Mouse (Mus musculus) heart, adult 11 months (tissue): ENCODE data around the gene Astn1.

Source experiments
- DNase-seq: peaks from one replicate; pipeline ENCODE4 v3.0.0; 2022

The Astn1 gene

DNA sequence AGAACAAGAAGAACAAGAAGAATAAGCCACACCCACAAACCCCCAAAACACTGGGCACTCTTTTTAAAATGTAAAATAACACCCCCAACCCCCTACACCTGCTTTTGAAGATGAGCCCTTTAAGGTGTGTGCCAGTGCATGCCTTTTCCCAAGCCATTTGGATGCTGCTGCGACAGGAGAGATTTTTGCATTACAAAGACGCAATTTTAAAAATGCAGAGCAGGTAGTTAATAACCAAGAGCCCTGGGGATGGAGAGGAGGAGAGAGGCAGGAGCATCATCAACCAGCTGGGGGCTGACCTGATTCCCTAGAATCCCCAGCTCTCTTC lies at the start of gene Astn1:
Astn1 (plus strand) TSS at position 310 of the 328 bp plus-strand sequence.
- no peak for DNase-seq

GRCm38 (mm10) chr1:158323325-158323724 lies 38.7 kb upstream of the Astn1 start:
- peak; percentile 86 for DNase-seq

DNA sequence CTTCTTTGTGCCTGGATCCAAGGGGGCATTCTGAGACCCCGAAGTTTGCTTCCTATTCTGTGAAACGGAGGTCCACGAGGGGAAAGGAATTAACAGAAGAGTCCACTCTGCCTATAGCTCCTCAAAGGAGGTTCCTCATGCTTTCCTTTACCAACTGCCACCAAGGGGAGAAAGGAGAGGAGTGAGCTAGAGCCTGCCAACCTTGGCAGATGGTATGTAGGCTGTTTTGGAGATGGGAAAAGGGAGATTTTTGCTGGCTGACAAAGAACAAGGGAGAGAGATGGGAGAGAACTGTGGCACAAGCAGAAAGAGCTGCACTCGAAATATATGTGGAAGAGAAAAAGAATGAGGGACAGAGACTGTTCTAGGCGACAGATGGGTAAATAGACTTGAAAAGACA lies 33.9 kb upstream of the Astn1 start:
- peak; percentile 30 for DNase-seq

- DNase-seq = peak; percentile 53
Observed at GRCm38 (mm10) chr1:158328839-158329238, 33.2 kb upstream of the Astn1 start.

DNA sequence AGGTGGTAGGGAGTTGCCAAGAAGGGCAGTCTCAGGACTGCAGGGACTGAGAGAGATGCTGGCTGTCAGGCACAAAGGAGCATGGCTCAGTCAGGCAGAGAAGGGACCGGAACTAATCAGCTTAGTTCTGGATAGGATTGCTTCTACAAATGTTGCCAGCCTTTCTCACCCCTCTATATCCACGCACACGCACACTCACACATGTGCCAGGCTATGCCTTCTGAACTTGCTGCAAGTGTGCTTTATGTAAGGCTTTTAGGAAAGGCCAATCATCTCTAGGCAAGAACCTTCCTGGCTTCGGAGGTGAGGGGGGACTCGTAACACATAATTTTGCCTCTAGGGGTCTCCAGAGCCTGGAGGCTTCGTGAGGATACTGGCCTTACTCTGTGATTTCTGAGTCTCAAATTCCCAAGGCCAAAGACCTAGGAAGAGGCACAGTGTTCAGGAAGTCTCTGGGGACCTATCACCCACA lies 18.8 kb upstream of the Astn1 start:
- no peak for DNase-seq

DNA sequence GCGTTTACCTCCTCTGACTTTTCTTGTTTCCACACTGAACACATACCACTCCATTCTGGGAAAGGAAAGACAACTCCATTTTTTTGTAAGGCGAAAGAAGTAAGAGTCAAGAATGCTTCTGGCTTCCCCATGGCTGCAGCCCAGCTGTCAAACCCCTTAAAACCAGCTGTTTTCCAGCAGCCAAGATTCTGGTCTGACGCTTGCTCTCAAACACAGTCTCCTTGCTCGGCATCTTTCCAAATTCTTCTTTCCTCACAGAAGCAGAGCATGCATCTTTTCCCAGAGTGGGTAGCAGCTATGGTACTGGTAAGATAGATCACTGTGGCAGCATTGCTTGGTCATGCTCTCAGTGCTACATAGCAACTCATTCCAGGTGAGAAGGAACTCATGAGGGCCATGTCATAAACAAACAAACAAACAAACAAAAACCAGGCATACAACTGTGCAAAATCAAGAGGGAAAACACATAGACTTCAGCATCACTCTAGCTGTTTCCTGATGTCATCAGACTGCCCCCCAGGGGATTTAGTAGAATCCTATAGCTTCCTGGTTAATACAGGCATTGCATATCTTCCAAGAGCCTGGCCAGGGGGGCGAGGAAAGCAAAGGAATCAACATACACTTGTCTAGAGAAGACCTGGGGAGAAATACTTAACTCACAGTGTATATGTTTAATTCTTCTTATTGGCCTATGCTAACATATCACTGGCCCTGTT lies 8.3 kb upstream of the Astn1 start:
- DNase-seq = no peak

GRCm38 (mm10) chr1:158355177-158356050 lies 6.7 kb upstream of the Astn1 start:
- DNase-seq = no peak

GRCm38 (mm10) chr1:158356051-158356461 lies 6.0 kb upstream of the Astn1 start, which contains the start of gene Brinp2:
TSS of gene Brinp2 (minus strand) at chr1:158356326.
- peak; percentile 98 for DNase-seq

DNA sequence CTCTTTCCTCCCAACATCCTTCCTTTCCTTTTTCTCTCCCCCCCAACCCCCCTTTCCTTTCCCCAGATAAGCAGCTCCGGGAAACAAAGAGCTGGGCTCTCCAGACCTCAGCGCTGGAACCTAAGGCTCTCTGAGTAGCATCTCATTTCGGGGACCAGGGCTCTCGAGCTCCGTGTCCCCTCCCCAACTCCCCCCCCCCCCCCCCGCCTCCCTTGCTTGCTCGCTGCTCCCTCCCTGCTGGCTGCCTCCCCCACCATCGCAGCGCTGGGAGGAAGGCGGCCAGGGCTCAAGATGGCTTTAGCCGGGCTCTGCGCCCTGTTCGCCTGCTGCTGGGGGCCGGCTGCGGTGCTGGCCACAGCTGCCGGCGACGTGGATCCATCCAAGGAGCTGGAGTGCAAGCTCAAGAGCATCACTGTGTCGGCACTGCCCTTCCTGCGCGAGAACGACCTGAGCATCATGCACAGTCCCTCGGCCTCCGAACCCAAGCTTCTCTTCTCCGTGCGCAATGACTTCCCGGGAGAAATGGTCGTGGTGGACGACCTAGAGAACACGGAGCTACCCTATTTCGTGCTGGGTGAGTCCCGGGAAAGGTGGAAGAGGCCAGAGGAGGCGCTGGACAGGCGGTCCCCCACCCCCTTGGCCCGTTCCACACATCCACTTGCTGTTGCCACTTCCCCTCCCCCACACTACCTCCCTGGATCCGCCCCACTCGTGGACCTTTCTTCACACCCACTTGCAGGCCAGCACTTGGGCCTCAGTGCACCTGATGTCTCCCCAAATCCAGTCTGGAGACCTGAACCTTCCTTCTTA lies 424 bp downstream of the Astn1 start:
- DNase-seq = no peak

DNA sequence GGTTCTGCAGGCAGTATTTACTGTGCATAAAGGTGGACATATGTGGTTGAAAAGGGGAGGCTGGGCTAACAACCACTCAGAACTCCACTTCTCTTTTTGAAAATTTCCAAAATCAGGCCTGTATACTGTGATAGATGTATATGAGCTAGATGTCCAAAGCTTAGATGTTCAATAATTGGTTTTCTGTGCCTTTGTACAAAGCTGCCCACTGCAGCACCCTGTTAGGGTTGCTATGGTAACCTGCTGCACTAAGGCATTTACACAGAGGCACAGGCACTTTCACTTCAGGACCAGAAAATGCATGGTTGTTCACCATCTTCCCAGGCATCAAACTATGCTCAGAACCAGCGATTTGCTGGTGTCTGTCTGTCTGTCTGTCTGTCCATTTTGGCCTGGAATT lies 2.4 kb downstream of the Astn1 start:
- DNase-seq = no peak

DNA sequence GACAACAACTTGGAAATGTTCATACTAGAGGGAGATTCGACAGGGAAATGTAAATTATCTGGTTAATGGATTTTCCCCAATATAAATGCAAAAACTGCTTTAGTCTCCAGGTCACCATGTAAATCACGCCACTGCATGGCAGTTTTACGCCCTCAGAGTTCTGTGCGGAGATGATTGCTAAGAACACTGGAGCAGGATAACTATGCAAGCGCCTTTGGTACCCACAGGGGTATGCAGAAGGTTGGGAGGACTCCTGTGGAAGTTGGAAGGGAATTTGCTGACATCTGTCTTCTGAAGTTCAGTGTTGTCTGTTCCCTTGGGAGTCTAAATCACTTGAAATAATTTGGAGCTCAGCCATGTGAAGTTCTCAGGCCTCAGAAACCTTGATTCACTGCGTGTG lies 20.2 kb downstream of the Astn1 start:
- no peak for DNase-seq

DNA sequence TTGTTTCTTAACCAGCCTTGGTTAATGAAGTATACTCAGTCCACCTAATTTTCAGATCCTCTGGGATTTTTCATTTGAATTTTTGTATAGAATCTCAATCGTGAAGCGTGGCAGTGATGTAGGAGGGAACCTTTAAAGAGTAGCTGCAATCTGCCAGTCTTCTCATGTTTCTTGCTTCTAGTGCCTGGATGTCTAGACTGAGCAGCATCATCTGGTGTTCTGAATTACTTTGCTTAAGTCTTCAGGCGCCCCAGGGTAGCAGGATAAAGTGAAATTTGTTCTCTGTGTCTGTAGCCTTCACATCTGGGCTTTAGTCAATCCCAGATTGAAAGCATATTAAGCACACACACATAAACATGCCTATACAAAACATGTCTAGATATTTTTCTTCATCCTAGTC lies 21.1 kb downstream of the Astn1 start:
- DNase-seq = no peak

DNA sequence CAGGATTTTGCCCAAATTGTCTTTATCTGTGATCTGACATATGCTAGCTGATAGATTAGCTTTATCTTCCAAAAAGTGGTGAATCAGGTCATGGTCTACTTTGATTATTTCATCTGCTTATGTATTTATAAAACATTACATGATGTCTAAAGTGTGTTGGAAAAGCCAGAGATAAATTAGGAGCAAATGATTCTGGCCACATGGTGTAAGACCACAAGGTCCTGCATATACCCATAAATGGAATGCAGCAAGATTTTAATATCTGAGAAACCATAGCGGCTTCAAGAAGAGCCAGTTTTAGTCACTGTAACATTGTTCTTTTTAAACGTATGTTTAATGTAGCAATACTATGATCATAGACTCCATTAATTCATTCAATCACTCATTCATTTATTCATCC lies 23.2 kb downstream of the Astn1 start:
- DNase-seq = no peak

DNA sequence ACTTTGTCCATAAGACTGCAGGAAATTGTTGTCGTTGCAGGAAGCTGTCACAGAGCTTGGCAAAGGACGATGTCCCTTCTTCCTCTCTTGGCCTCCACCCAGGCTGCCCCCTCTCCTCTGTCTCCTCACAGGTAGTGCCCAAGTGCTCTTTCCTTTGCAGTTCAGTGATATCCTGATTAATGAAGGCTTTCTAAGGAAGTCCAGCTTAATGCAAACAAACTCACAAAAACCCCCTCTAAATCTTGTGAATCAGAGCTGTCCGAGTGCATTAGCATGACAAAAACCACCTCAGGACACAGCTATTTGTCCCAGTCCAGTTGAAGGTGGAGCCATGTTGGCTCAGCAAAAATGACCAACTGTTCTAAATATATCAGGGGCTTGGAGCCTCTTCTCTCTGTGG lies 24.7 kb downstream of the Astn1 start:
- no peak for DNase-seq

- DNase-seq = no peak
Observed at GRCm38 (mm10) chr1:158388995-158389394, 26.9 kb downstream of the Astn1 start.

GRCm38 (mm10) chr1:158390693-158391092 lies 28.6 kb downstream of the Astn1 start:
- DNase-seq = no peak

DNA sequence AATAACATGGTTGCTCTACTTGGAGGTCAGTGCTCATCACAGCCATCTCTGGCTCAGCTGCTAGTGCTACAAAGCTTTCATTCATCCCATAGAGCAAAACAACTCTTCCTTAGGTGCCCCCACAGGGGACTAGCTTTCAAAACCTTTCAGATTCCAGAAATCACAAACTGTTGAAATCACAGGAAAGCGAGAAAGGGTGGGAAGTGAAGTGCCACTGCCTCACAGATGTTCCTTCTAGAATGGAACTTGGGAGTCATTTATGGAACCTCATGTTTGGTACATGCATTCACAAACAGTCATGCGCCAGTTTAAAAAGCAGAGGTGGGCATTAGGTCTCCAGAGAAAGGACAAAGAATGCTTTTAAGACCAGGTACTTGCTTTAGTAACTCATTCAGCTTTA lies 35.0 kb downstream of the Astn1 start:
- no peak for DNase-seq

DNA sequence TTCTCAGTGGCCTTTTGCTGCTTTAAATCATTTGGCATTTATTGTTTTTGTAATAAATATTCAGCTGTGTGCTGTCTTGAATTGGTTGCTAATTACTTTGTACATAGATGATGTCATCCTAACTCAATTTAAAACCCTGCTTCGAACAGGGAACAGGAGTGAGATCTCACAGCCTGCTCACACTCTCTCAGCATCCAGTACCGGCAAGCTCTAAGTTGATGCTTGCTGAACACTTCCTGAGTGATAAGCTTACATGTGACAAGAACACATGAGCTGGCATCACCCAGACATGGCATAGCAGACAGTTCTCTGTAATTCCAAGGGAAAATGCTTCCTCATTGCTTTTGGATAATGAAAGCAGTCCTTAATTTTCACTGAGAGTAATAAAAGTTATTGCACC lies 38.8 kb downstream of the Astn1 start:
- DNase-seq = no peak

GRCm38 (mm10) chr1:158405899-158406769 lies 44.1 kb downstream of the Astn1 start:
- DNase-seq = no peak

DNA sequence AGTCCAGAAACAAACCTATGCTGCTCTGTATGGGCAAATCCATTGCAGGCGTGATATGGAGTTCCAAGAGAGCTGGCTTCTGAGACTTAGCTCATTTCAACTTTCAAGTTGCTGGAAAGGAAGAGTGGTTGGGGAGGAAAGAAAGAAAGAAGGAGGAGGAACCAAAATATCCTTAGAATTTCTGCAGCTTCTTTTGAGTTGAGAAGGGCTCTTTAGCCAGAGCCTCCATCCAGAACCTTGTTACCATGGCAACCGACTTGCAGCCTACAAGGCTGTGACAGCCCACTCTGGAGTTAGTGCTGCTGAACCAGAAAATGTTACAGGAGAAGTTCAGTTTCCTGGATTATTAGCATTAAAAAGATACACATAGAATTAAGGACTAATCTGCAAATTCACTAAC lies 46.1 kb downstream of the Astn1 start:
- no peak for DNase-seq

DNA sequence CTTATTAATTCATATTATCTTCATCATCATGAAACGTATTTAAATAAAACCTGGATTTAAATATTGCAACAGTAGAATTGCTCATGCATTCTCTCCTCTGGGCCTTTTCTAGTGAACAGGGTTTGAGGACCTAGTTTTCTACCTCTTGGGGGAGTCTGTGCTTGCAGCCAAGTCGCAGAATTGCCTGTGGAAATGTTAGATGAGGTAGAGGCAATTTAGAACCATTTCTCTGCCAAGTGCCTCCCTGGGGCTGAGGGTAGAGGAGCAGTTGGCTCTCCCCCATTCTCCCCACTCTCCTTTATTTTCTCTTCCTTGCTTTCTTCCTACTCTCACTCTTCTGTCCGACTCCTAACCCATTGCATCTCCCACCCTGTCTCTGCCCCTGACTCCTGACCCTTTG lies 49.1 kb downstream of the Astn1 start:
- DNase-seq = no peak

GRCm38 (mm10) chr1:158414198-158414597 lies 52.1 kb downstream of the Astn1 start:
- DNase-seq = no peak
